Mouse (Mus musculus) stomach, postnatal 0 days (tissue): ENCODE results near the gene Pla2g2f. TPM values are rescaled to one million over a fixed set of nuclear protein-coding genes. Genes with fewer than 3 reads are reported as not detected.

ENCODE experiments used
- ATAC-seq: fragments of 200-750 bp; cut with Nextera tagmentation; 2 replicates; pipeline ENCODE4 v1.8.0; 2017; ENCODE audit not compliant: low FRiP score, low TSS enrichment
- DNase-seq: peaks from one replicate; pipeline ENCODE4 v3.0.0-alpha.2; 2016; ENCODE audit warnings: low spot score
- H3K27ac ChIP-seq: fragments of 300-500 bp; sonication (generic); replicated peaks from 2 replicates; pipeline ENCODE4 v1.5.1; 2014; ENCODE audit warnings: mild to moderate bottlenecking, control low read depth
- H3K27me3 ChIP-seq: fragments of 300-500 bp; sonication (generic); 2 replicates; pipeline ENCODE4 v1.6.1; 2014; ENCODE audit warnings: low read length; ENCODE audit not compliant: control insufficient read depth, insufficient read depth
- H3K36me3 ChIP-seq: fragments of 300-500 bp; sonication (generic); 2 replicates; pipeline ENCODE4 v1.6.1; 2014; ENCODE audit warnings: low read length, mixed read lengths; ENCODE audit not compliant: control insufficient read depth, insufficient read depth
- H3K4me1 ChIP-seq: fragments of 300-500 bp; sonication (generic); replicated peaks from 2 replicates; pipeline ENCODE4 v1.6.1; 2014; ENCODE audit warnings: antibody characterized with exemption; ENCODE audit not compliant: control insufficient read depth, insufficient read depth
- H3K4me2 ChIP-seq: fragments of 300-500 bp; sonication (generic); replicated peaks from 2 replicates; pipeline ENCODE4 v1.6.1; 2014; ENCODE audit warnings: low read depth, mild to moderate bottlenecking, control low read depth, moderate library complexity
- H3K4me3 ChIP-seq: fragments of 300-500 bp; sonication (generic); 2 replicates; pipeline ENCODE4 v1.5.1; 2014; ENCODE audit warnings: low read depth, low read length, control low read depth
- H3K9ac ChIP-seq: fragments of 300-500 bp; sonication (generic); 2 replicates; pipeline ENCODE4 v1.6.1; 2014; ENCODE audit warnings: mild to moderate bottlenecking, low read length, control low read depth, mixed read lengths
- H3K9me3 ChIP-seq: fragments of 300-500 bp; sonication (generic); 2 replicates; pipeline ENCODE4 v1.6.1; 2016; ENCODE audit warnings: low read length; ENCODE audit not compliant: control insufficient read depth
- CTCF ChIP-seq: IDR thresholded peaks from 2 replicates; pipeline ENCODE4 v1.5.1; 2016; ENCODE audit warnings: antibody characterized with exemption, low read depth, mild to moderate bottlenecking, moderate library complexity
- EP300 ChIP-seq: optimal IDR thresholded peaks from 2 replicates; pipeline ENCODE3; 2016; ENCODE audit warnings: antibody characterized with exemption
- WGBS: fragments of 180-500 bp; shearing (Covaris S2); extraction: QIAGEN DNeasy Blood & Tissue Kit; methylation state at CpG from one replicate; pipeline ENCODE4 v1.1.7; 2014; 5-methylcytosine and 5-hydroxymethylcytosine counted together
- polyA plus RNA-seq: library from polyadenylated mRNA; unstranded; fragments of >200 nt; fragmentation: Nextera tagmentation; extraction: Ambion mirVana; gene quantifications from 2 replicates; pipeline ENCODE4 v1.2.1, GENCODE M21; 2015

Gene Pla2g2f
- polyA plus RNA-seq, 1 experiment from 2014 or later, result 8.7 TPM

DNA sequence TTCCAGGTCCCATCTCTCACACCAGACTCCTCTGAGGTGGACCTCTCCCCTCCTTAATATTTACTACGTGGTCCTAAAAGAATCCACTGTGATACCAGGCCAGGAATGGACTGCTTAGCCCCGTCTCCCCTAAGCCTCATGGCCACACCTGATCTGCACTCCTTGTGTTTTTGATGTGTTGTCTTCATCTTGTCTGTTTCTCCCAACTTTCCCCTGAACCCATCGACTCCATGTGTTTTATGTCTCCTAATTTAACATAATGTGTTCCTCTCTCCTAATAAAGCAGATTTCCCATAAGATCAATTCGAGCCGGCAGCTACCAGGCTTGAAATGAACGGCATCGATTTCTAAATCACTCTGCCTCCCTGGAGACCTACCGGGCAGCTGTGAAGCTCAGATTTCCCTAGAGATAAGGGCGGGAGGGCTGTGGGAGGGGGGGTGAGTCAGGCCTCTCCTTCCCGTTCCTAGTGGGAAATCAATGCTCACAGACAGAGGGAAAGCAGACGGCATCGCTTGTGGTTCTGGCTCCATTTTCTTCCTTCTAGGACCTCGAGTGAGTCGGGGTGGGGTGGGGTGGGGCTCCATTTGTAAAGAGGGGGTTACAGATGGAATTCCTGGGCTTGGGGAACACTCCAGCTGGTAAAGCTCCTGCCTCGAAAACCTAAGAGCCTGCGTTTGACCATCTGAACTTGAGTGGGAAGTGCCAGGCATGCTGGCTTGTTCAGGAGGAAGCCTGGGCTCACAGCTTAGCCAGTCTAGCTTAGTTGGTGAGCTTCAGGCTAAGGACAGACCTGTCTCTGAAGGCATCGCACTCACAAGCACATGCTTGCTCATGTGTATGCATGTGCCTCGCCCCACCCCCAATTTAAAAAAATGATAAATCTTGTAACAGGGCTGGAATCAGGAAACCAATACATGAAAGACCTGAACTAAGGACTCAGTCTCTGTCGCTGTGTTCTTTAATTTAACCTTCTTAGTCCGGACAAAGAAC lies 20.3 kb upstream of the Pla2g2f start:
- no peak for TF ChIP-seq CTCF
- no peak for TF ChIP-seq EP300
- WGBS, result 27% methylated on average over 20 of the region's 20 CpGs

DNA sequence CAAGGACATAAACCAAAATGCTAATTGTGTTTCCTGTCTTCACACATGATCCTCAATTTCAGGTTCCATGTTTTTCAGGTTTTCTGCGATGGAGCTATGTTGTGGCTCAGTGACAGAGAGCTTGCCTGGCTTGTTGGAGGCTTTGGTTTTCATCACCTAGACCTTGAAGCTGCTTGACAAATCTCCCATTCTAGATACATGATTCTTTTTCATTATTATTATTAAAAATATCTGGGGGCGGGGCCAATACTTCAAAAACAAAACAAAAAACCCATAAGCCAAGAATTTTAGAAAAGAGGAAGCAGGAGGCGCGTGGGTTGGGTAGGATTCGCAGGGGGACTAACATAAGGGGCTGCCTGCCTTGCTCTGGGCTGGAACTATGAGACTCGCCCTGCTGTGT lies 18.0 kb upstream of the Pla2g2f start, which contains the start of gene Pla2g2d:
TSS of gene Pla2g2d (plus strand) at position 301 of the 400 bp plus-strand sequence.
- no peaks in the 10 kb centered on the region for H3K36me3 ChIP-seq
- WGBS, result 73% methylated on average over 6 of the region's 6 CpGs
- ATAC-seq, result no peak

More for the DNA sequence above, 20.3 kb upstream of the Pla2g2f start:
- ATAC-seq, result no peak
- no peaks in the 10 kb centered on the region for H3K36me3 ChIP-seq
- H3K4me1 ChIP-seq, result no peaks in the 10 kb centered on the region
- no peak overlapping the region for H3K27ac ChIP-seq
- H3K4me3 ChIP-seq, result no peak overlapping the region
- H3K4me2 ChIP-seq, result no peak overlapping the region
- DNase-seq, result no peak
- no peak overlapping the region for H3K9ac ChIP-seq
- no peaks in the 10 kb centered on the region for H3K9me3 ChIP-seq
- no peaks in the 10 kb centered on the region for H3K27me3 ChIP-seq

DNA sequence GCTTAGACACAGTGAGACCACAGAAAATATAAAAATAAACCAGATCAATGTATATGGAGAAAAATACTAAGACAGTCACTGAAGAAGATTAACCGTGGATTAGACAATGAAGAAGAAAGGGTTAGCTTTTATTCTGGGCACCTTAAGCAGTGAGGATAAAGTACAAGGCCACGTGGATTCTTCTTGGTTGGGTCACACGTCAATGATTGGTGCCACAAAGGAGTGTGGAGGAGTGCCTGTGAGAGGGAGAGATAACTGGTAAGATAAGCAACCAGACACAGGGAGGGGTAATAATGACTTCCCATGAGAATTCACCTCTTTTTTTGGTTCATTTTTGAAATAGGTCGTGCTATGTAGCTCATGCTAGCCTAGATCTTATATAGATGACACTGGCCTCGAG lies 15.0 kb upstream of the Pla2g2f start:
- Histone ChIP-seq H3K27me3 (no peaks in the 10 kb centered on the region), H3K4me3 (no peak overlapping the region), H3K9ac (no peak overlapping the region), H3K27ac (0 out of 2 replicates have a peak overlapping the region, but pooled peaks have one; percentile 30), H3K4me2 (no peak overlapping the region), H3K9me3 (no peaks in the 10 kb centered on the region), H3K36me3 (no peaks in the 10 kb centered on the region), H3K4me1 (no peaks in the 10 kb centered on the region)
- TF ChIP-seq EP300, result no peak
- ATAC-seq (no peak), DNase-seq (no peak)
- WGBS, result 70% methylated on average over 5 of the region's 5 CpGs

More for the DNA sequence above, 18.0 kb upstream of the Pla2g2f start, which contains the start of gene Pla2g2d:
- no peak for DNase-seq
- no peaks in the 10 kb centered on the region for H3K27me3 ChIP-seq
- no peak within 1 kb of the TSS for H3K27ac ChIP-seq
- H3K4me3 ChIP-seq, result no peak within 1 kb of the TSS
- no peak for TF ChIP-seq CTCF
- TF ChIP-seq EP300, result no peak
- H3K4me2 ChIP-seq, result no peak within 1 kb of the TSS
- no peak within 1 kb of the TSS for H3K9ac ChIP-seq
- no peaks in the 10 kb centered on the region for H3K4me1 ChIP-seq
- H3K9me3 ChIP-seq, result no peaks in the 10 kb centered on the region

DNA sequence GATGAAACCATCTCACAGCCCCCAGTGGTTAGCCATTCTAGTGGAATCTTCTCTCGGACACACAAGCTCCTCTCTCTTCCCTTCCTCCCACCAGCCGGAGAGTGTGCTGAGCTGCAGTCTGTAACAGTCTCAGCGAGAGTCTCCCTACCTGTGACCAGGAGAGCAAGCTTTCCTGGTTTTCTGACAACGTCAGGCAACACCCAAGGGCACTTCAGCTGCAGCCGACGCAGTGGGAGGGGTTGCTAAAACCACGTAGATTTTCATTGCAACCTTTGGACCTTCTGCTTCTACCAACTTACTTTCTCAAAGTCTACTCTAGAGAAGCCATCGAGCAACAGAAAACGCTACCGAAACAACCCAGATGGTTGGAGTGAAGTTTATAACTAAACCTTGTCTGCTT lies 14.5 kb upstream of the Pla2g2f start:
- ATAC-seq (peak; percentile 92), DNase-seq (peak; percentile 84)
- no peak for TF ChIP-seq CTCF
- no peak for TF ChIP-seq EP300
- no peak overlapping the region for H3K4me2 ChIP-seq
- 58% methylated on average over 10 of the region's 10 CpGs for WGBS
- no peaks in the 10 kb centered on the region for H3K36me3 ChIP-seq
- no peaks in the 10 kb centered on the region for H3K27me3 ChIP-seq
- 0 out of 2 replicates have a peak overlapping the region, but pooled peaks have one; percentile 30 for H3K27ac ChIP-seq
- H3K9me3 ChIP-seq, result no peaks in the 10 kb centered on the region
- no peaks in the 10 kb centered on the region for H3K4me1 ChIP-seq
- H3K9ac ChIP-seq, result no peak overlapping the region
- H3K4me3 ChIP-seq, result no peak overlapping the region

DNA sequence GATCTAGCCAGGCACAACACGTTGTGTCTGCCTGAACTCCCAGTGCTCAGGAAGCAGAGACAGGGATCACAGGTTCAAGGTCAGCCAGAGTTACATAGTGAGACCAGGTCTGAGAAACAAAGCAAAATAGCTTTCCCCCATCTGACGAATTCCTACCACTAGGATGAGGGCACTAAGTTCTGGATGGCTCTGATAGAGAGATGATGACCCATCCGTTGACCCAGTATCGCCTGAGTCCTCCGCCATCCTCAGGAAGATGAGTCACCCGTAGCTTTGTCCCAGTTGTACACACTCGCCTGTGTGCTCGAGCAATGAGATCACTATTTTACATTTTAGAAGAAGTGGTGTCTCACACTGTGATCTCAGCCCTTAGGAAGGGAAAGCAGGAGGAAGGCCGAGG lies 4.8 kb upstream of the Pla2g2f start:
- no peak overlapping the region for H3K4me3 ChIP-seq
- 69% methylated on average over 9 of the region's 9 CpGs for WGBS
- no peaks in the 10 kb centered on the region for H3K36me3 ChIP-seq
- H3K9ac ChIP-seq, result no peak overlapping the region
- no peaks in the 10 kb centered on the region for H3K9me3 ChIP-seq
- DNase-seq (no peak), ATAC-seq (no peak; the same call in 1 of the 2 replicates)
- no peak overlapping the region for H3K4me2 ChIP-seq
- TF ChIP-seq CTCF, result peak; percentile 10; the same call in 1 of the 2 replicates
- TF ChIP-seq EP300, result no peak
- H3K27ac ChIP-seq, result no peak overlapping the region
- H3K4me1 ChIP-seq, result no peaks in the 10 kb centered on the region
- H3K27me3 ChIP-seq, result no peaks in the 10 kb centered on the region

DNA sequence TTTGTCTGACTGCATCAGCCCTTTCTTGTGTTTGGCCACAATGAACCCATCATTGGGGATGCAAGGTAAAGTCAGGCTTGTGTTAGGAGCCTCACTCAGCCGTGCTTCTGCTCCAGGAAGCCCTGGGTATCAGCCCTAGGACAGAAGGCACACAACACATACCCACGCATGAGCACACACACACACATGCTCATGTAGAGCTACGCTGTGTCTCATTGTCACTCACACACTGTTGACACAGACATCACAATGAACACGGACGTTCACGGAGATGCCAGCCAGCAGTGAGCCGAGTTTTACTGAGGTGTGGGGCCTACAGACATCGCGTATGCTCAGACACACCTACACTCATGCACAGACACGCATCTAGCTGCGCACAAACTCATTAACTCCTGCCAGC lies 1.4 kb downstream of the Pla2g2f start:
- H3K27me3 ChIP-seq, result no peaks in the 10 kb centered on the region
- H3K4me1 ChIP-seq, result no peaks in the 10 kb centered on the region
- no peak overlapping the region for H3K4me2 ChIP-seq
- no peak overlapping the region for H3K9ac ChIP-seq
- H3K9me3 ChIP-seq, result no peaks in the 10 kb centered on the region
- DNase-seq, result no peak
- no peak for TF ChIP-seq EP300
- no peak for TF ChIP-seq CTCF
- no peaks in the 10 kb centered on the region for H3K36me3 ChIP-seq
- WGBS, result 75% methylated on average over 11 of the region's 11 CpGs
- ATAC-seq, result no peak
- H3K27ac ChIP-seq, result peak overlapping the region; percentile 35; the same call in 1 of the 2 replicates
- H3K4me3 ChIP-seq, result no peak overlapping the region
